Mouse (Mus musculus): ENCODE measurements around the gene Rbms2. TPM values are rescaled to one million over a fixed set of nuclear protein-coding genes. Genes with fewer than 3 reads are reported as not detected.
A peak's percentile ranks its signal among the peaks of the same experiment; 100 is the strongest.

Gene Rbms2
- polyA plus RNA-seq, 1 experiment from 2014 or later: 39.0 TPM

DNA sequence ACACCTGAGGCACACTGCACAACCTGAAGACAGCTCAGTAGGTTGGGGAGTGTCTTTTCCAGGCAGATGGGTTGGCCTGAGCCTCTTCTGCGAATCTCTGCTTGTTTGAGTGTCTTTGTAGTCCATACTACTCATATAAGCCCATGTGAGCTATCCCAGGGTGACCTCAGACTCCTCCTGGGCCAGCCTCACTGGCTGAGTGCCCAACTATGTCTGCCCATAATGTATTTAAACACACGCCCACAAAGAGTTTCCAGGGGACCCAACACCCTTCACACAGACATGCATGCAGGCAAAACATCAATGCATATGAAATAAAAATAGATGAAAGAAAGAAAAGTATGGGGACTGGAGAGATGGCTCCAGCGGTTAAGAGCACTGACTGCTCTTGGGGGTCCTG, 26.1 kb downstream of the Rbms2 start:
- Histone ChIP-seq H3K4me3 (no peak overlapping the region), H3K4me2 (replicated peaks) (no peak overlapping the region), H3K9me3 (no peaks in the 10 kb centered on the region), H3K27me3 (no peaks in the 10 kb centered on the region), H3K36me3 (peaks cover 14% of the 10 kb centered on the region), H3K4me1 (peaks cover 21% of the 10 kb centered on the region), H3K9ac (no peak overlapping the region), H3K27ac (no peak overlapping the region)
- no peak for ATAC-seq (ENCODE audit: low FRiP score, low read depth)
- WGBS: 74% methylated on average over 3 of the region's 3 CpGs

DNA sequence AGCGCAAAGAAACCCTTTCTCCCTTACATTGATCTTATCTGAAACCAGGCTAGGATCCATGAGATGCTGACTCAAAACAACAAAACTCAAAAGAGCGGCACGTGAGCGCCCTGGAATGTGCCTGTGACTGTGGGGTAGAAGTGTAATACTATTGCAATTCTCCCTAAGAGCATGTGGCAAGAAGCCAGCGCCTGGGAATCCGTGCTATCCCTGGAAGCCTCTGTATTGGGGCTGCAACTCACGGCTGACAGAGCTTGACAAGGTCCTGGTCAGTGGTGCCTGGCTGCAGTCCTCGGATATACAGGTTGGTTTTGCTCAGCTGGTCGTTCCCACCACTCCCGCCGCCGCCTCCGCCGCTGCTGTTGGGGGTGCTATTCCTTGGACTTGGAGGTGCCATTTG, 29.2 kb downstream of the Rbms2 start:
- Histone ChIP-seq H3K9me3 (no peaks in the 10 kb centered on the region), H3K4me3 (no peak overlapping the region), H3K27me3 (no peaks in the 10 kb centered on the region), H3K4me2 (replicated peaks) (no peak overlapping the region), H3K4me1 (peaks cover 24% of the 10 kb centered on the region), H3K36me3 (peaks cover 37% of the 10 kb centered on the region), H3K9ac (no peak overlapping the region), H3K27ac (no peak overlapping the region)
- WGBS: 81% methylated on average over 14 of the region's 14 CpGs
- ATAC-seq (ENCODE audit: low FRiP score, low read depth): no peak

DNA sequence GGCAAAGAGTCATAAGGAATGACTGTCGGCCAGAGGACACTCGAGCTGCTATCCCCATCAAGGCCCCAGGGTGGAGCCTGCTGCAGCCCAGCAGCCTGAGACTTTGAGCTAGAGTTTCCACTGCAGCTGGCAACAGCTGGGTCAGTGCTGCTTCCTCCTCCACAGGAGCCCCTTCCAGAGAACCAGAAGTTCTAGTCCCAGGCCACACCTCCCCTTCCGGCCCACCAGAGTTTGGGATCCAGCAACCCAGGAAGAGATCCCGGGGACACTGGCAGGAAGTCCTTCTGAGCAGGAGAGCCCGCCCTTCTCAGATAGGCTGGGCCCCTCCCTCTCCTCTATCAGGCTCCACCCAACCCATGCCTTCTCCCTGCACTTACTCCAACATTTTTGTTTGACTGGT, 30.5 kb downstream of the Rbms2 start:
- H3K9me3 ChIP-seq: no peaks in the 10 kb centered on the region
- H3K4me1 ChIP-seq: peaks cover 22% of the 10 kb centered on the region
- H3K4me2 ChIP-seq (replicated peaks): peak overlapping the region; percentile 44
- peak; percentile 90 for ATAC-seq (ENCODE audit: low FRiP score, low read depth)
- H3K36me3 ChIP-seq: peaks cover 50% of the 10 kb centered on the region
- H3K4me3 ChIP-seq: peak overlapping the region; percentile 8; the same call in 1 of the 2 replicates
- H3K27me3 ChIP-seq: no peaks in the 10 kb centered on the region
- H3K27ac ChIP-seq: peak overlapping the region; percentile 72
- H3K9ac ChIP-seq: no peak overlapping the region
- WGBS: 2% methylated on average over 5 of the region's 5 CpGs

DNA sequence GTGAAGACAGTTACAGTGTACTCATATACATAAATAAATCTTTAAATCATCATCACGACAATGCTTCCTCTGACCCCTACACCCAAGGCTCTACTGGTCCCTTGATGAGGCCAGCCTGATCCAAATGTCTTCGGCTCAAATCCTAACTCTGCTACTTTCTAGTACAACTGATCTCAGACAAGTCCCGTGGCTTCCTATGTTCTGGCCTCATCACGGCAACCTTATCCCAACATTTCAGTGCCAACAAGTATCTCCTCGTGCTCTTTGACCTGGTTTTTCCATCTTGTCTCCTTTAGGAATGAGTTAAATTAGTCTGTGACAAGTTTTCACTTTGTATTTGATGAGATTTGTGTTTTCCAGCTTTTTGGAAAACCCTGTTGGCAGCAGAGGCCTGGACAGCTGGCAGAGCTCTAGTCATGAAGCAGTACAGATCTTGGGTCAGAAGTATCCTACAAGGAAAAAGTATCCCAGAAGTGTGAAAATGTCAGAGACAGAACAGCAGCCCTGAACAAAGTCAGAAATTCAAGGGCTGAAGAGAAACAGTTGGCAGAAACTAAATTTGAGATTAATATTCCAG, 31.2 kb downstream of the Rbms2 start:
- H3K9me3 ChIP-seq: no peaks in the 10 kb centered on the region
- no peaks in the 10 kb centered on the region for H3K27me3 ChIP-seq
- H3K36me3 ChIP-seq: peaks cover 57% of the 10 kb centered on the region
- peaks cover 16% of the 10 kb centered on the region for H3K4me1 ChIP-seq
- no peak overlapping the region for H3K9ac ChIP-seq
- whole genome bisulfite sequencing: 87% methylated on average over 5 of the region's 5 CpGs
- H3K4me2 ChIP-seq (replicated peaks): peak overlapping the region; percentile 44
- no peak for ATAC-seq (ENCODE audit: low FRiP score, low read depth)
- H3K4me3 ChIP-seq: no peak overlapping the region
- peak overlapping the region; percentile 72 for H3K27ac ChIP-seq

- H3K4me3 ChIP-seq: no peak overlapping the region
- ATAC-seq (ENCODE audit: low FRiP score, low read depth): no peak
- no peak overlapping the region for H3K9ac ChIP-seq
- H3K36me3 ChIP-seq: peaks cover 80% of the 10 kb centered on the region
- H3K4me2 ChIP-seq (replicated peaks): no peak overlapping the region
- no peaks in the 10 kb centered on the region for H3K27me3 ChIP-seq
- H3K4me1 ChIP-seq: peaks cover 11% of the 10 kb centered on the region
- H3K27ac ChIP-seq: no peak overlapping the region
- H3K9me3 ChIP-seq: no peaks in the 10 kb centered on the region
- 59% methylated on average over 2 of the region's 2 CpGs for WGBS
These were observed 35.1 kb downstream of the Rbms2 start for GRCm38 (mm10) chr10:128144961-128145360.

- 62% methylated on average over 4 of the region's 4 CpGs for WGBS
These were observed 36.4 kb downstream of the Rbms2 start for GRCm38 (mm10) chr10:128143659-128144058.

DNA sequence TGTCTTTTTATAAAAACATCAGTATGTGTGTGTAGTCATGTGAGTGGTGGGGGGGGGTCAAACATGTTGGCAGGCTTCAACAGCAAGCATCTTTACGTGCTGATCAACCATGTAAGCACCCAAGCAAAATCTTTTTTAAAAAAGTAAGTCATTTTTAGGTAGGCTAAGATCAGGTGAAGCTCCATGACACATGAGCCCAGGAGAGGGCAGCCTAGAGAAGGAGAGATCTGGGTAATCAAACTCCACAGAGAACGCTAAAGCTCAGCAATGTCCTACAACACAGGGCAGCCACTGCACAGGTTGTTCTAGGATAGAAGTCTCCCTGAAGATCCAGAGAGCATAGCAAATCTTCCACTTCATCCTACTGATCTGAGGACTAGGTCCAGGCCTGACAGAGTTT, 37.9 kb downstream of the Rbms2 start:
- Histone ChIP-seq H3K4me3 (no peak overlapping the region), H3K36me3 (peaks cover 93% of the 10 kb centered on the region), H3K27me3 (no peaks in the 10 kb centered on the region), H3K4me1 (no peaks in the 10 kb centered on the region), H3K27ac (no peak overlapping the region), H3K4me2 (replicated peaks) (no peak overlapping the region), H3K9ac (no peak overlapping the region), H3K9me3 (no peaks in the 10 kb centered on the region)
- ATAC-seq (ENCODE audit: low FRiP score, low read depth): no peak
- 71% methylated on average over 2 of the region's 2 CpGs for WGBS

More at GRCm38 (mm10) chr10:128143659-128144058, 36.4 kb downstream of the Rbms2 start:
- H3K9me3 ChIP-seq: no peaks in the 10 kb centered on the region
- no peaks in the 10 kb centered on the region for H3K27me3 ChIP-seq
- peaks cover 89% of the 10 kb centered on the region for H3K36me3 ChIP-seq
- no peak overlapping the region for H3K4me2 ChIP-seq (replicated peaks)
- no peak overlapping the region for H3K27ac ChIP-seq
- no peak overlapping the region for H3K4me3 ChIP-seq
- H3K4me1 ChIP-seq: no peaks in the 10 kb centered on the region
- no peak overlapping the region for H3K9ac ChIP-seq
- no peak for ATAC-seq (ENCODE audit: low FRiP score, low read depth)

GRCm38 (mm10) chr10:128140236-128140952, 39.7 kb downstream of the Rbms2 start:
- Histone ChIP-seq H3K4me2 (replicated peaks) (no peak overlapping the region), H3K4me1 (no peaks in the 10 kb centered on the region), H3K4me3 (no peak overlapping the region), H3K36me3 (peaks cover 88% of the 10 kb centered on the region), H3K27me3 (no peaks in the 10 kb centered on the region), H3K27ac (no peak overlapping the region), H3K9ac (no peak overlapping the region), H3K9me3 (no peaks in the 10 kb centered on the region)
- WGBS: 73% methylated on average over 12 of the region's 12 CpGs
- ATAC-seq (ENCODE audit: low FRiP score, low read depth): no peak

- Histone ChIP-seq H3K9me3 (no peaks in the 10 kb centered on the region), H3K4me3 (no peak overlapping the region), H3K4me2 (replicated peaks) (no peak overlapping the region), H3K27ac (no peak overlapping the region), H3K27me3 (no peaks in the 10 kb centered on the region), H3K36me3 (peaks cover 91% of the 10 kb centered on the region), H3K9ac (no peak overlapping the region), H3K4me1 (no peaks in the 10 kb centered on the region)
- no peak for ATAC-seq (ENCODE audit: low FRiP score, low read depth)
- WGBS: 89% methylated on average over 6 of the region's 6 CpGs
These were observed 44.7 kb downstream of the Rbms2 start for GRCm38 (mm10) chr10:128135374-128135773.

DNA sequence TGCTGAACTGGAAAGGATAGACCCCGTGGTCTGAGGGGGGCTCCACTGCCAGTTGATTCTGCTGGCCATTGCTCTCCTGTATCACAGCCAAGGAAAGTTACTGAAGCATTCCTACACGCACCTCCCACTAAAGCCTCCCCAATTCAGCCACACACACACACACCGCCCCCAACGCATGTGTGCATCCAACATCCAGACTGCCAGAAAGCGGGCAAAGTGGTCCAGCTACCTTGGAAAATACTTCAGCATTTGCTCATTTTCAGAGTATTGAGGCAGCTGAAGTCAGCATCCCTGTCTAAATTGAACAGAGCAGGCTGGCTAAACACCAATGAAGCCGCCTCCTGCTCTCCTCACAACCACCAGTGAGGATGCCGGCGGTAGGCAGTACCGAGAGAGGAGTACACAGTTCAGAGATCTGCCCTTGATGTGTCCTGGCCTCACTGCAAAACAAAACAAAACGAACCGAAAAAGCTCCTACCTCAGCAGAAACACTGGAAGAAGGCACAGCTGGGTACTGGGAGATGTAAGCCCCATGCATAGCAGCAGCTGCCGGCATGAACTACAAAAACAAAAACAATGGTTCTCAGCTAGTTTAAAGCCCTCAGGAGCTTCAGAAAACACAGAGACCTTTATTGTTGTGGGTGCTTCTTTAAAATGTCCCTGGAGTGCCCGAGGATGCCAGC, 46.3 kb downstream of the Rbms2 start:
- WGBS: 59% methylated on average over 13 of the region's 13 CpGs
- peaks cover 88% of the 10 kb centered on the region for H3K36me3 ChIP-seq
- no peak for ATAC-seq (ENCODE audit: low FRiP score, low read depth)
- no peak overlapping the region for H3K27ac ChIP-seq
- no peaks in the 10 kb centered on the region for H3K27me3 ChIP-seq
- no peak overlapping the region for H3K4me3 ChIP-seq
- H3K4me1 ChIP-seq: no peaks in the 10 kb centered on the region
- no peaks in the 10 kb centered on the region for H3K9me3 ChIP-seq
- H3K4me2 ChIP-seq (replicated peaks): no peak overlapping the region
- no peak overlapping the region for H3K9ac ChIP-seq

GRCm38 (mm10) chr10:128131812-128132211, 48.3 kb downstream of the Rbms2 start:
- Histone ChIP-seq H3K36me3 (peaks cover 87% of the 10 kb centered on the region), H3K9ac (no peak overlapping the region)
- ATAC-seq (ENCODE audit: low FRiP score, low read depth): no peak

GRCm38 (mm10) chr10:128131297-128131696, 48.8 kb downstream of the Rbms2 start:
- H3K27ac ChIP-seq: no peak overlapping the region
- peaks cover 92% of the 10 kb centered on the region for H3K36me3 ChIP-seq
- no peaks in the 10 kb centered on the region for H3K4me1 ChIP-seq
- 73% methylated on average over 3 of the region's 3 CpGs for WGBS
- ATAC-seq (ENCODE audit: low FRiP score, low read depth): no peak
- no peak overlapping the region for H3K4me3 ChIP-seq
- no peak overlapping the region for H3K4me2 ChIP-seq (replicated peaks)
- H3K9me3 ChIP-seq: no peaks in the 10 kb centered on the region
- H3K9ac ChIP-seq: no peak overlapping the region
- H3K27me3 ChIP-seq: no peaks in the 10 kb centered on the region

More at GRCm38 (mm10) chr10:128131812-128132211, 48.3 kb downstream of the Rbms2 start:
- Histone ChIP-seq H3K27me3 (no peaks in the 10 kb centered on the region), H3K4me3 (no peak overlapping the region), H3K4me1 (no peaks in the 10 kb centered on the region), H3K27ac (no peak overlapping the region), H3K4me2 (replicated peaks) (no peak overlapping the region), H3K9me3 (no peaks in the 10 kb centered on the region)
